Mouse (Mus musculus) T-cell, adult 2 months (primary cell): Measurements from ENCODE around the gene Srp54a.
"Not testable (repeated sequence)": the region's sequence is repeated elsewhere in the genome, so short reads cannot be mapped to it uniquely, and the experiment has no call there.

Experiments used
- DNase-seq: peaks from one replicate; pipeline ENCODE4 v3.0.0; 2022; ENCODE audit warnings: low spot score

The Srp54a gene

DNA sequence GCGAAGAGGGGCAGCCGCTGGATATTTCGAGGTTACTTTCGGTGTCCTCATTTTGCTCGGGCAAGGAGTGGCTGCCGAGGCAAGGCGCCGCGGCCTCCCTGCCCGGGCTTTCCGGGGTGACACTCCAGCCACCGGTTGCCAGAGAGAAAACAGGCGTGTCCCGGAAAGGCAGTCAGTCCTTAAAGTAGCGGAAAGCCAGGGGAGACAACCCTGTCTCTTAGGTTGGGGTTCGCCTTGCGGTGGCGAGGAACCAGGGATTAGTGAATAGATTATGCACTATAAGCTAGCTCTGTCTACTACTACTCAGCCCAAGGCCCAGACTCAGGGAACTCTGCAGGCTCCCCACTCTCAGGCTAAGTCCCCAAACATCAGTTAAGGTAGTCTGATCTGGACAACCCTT is 44.7 kb downstream of the Srp54a start:
- DNase-seq: not testable (repeated sequence)

DNA sequence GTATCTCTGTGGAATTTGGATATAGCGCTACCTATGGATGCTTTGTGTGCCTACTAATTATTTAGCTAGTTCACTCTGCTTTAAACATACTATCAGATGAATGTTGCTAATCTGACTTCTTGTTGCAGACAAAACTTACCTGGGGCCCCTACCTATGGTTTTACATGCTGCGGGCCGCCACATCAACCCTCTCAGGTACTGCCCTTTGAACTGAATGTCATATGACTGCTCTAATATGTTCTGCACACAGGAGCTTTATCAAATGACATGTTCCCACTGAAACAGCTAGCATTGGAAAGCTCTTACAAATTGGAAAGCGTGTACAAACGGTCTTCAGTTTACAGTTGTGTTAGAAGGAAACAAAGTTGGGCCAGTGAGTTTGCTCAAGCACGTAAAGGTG is 55.5 kb downstream of the Srp54a start:
- not testable (repeated sequence) for DNase-seq

DNA sequence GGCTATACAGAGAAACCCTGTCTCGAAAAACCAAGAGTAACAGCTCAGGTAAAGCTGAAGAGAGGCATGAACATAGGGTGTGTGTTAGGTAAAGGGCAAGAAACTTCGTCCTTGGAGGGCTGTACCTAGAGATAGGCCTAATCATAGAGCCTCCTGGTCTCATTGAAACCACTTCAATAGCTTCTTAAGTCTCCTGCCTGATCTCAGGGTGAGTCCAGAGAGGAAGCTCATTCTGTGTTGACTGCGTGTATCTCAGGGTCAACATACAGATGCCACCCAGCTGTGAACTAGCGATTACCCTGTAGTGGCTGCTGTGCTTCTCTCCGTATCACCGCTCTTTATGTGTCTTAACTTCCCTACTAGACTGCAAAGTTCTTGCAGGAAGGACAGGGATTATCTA is 57.8 kb downstream of the Srp54a start:
- not testable (repeated sequence) for DNase-seq

DNA sequence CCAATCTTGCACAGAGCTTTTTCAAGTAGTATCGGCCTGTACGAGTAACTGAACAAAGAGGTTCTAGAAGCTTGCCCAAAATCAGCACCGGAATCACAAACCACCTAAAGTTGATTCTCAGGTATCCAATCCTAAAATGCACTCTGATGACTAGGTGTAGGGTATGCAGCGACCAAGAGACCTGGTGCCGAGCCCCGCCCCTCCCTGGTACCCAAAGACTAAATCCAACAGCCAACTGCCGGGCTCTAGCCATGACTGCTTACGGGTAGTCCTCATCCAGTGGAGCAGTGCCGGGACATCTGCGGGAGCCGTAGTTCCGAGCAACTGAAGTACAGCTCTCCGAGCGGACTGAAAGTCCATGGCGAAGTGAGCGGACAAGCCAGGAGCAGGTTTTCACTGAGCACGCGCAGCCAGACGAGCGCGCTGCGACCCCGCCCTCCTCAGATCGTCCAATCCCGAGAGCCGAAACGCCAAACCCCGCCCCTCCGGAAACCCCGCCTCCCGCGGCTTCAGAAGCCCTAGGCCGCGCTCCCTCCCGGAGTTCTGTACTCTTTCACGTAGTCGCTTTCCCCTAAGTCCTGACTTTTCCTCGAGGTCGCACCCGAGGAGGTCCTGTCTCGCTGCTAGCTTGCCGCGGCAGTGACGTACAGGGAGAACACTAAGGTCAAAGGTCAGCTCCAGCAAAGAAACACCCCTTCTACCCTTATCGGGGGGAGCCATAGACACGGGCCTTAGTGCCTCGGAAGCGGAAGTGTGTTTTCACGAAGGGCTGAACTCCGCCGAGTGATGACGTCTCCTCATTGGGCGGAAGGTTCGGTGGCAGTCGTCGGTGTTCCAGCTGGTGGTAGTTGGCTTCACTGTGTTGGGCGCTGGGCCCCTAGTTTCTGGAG is 74.7 kb downstream of the Srp54a start, which contains the start of gene Srp54b:
Gene Srp54b (plus strand): TSS at position 546 of the 890 bp plus-strand sequence.
- DNase-seq: not testable (repeated sequence)

DNA sequence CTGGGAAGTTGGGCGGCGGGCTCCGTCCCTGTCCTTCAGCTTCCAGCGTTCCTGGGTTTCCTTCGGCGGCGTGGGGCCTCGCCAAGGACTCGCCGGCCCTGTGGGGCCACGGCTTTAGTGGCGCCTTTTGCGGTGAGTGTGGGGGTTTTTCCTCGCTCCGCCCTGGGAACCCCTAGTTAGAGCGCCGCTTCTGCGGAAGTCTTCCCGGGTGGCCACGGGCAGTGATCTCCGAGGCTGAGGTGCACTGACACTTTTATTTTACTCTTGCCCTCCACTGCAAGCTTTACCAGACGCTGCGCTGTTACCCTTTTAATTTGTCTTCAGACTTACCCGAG is 75.4 kb downstream of the Srp54a start:
- DNase-seq: not testable (repeated sequence)
